Mouse (Mus musculus) embryo, embryonic 10.5 days (tissue): ENCODE data around the gene Pik3c2g.
"Not testable (repeated sequence)": the region's sequence is repeated elsewhere in the genome, so short reads cannot be mapped to it uniquely, and the experiment has no call there.

ENCODE experiments used
- DNase-seq: peaks from one replicate; pipeline ENCODE4 v3.0.0-alpha.2; 2015; ENCODE audit warnings: low spot score

Gene Pik3c2g

GRCm38 (mm10) chr6:139908997-139909669 lies 322.1 kb downstream of the Pik3c2g start:
- peak; percentile 26 for DNase-seq

GRCm38 (mm10) chr6:139928766-139929165 lies 341.7 kb downstream of the Pik3c2g start:
- no peak for DNase-seq

- DNase-seq = no peak
Measured at GRCm38 (mm10) chr6:139934861-139935260, 347.8 kb downstream of the Pik3c2g start.

- DNase-seq = not testable (repeated sequence)
Measured at GRCm38 (mm10) chr6:139937581-139937980, 350.6 kb downstream of the Pik3c2g start.

GRCm38 (mm10) chr6:139947106-139947879 lies 360.3 kb downstream of the Pik3c2g start:
- DNase-seq = no peak

GRCm38 (mm10) chr6:139953596-139953995 lies 366.6 kb downstream of the Pik3c2g start:
- DNase-seq = no peak

- DNase-seq = no peak
Measured at GRCm38 (mm10) chr6:139957531-139958241, 370.7 kb downstream of the Pik3c2g start.

- no peak for DNase-seq
Measured at GRCm38 (mm10) chr6:139963775-139964174, 376.8 kb downstream of the Pik3c2g start.

GRCm38 (mm10) chr6:139964895-139965294 lies 377.9 kb downstream of the Pik3c2g start:
- DNase-seq = no peak

GRCm38 (mm10) chr6:139966684-139967083 lies 379.7 kb downstream of the Pik3c2g start:
- peak; percentile 12 for DNase-seq

GRCm38 (mm10) chr6:139971608-139972298 lies 384.7 kb downstream of the Pik3c2g start:
- DNase-seq = no peak

- no peak for DNase-seq
Measured at GRCm38 (mm10) chr6:139974668-139975067, 387.6 kb downstream of the Pik3c2g start.

GRCm38 (mm10) chr6:139978114-139978513 lies 391.1 kb downstream of the Pik3c2g start:
- no peak for DNase-seq

- DNase-seq = no peak
Measured at GRCm38 (mm10) chr6:139981061-139981460, 394.0 kb downstream of the Pik3c2g start.

- no peak for DNase-seq
Measured at GRCm38 (mm10) chr6:139984069-139984468, 397.0 kb downstream of the Pik3c2g start.

- no peak for DNase-seq
Measured at GRCm38 (mm10) chr6:139986564-139986963, 399.5 kb downstream of the Pik3c2g start.

- no peak for DNase-seq
Measured at GRCm38 (mm10) chr6:139989075-139989474, 402.1 kb downstream of the Pik3c2g start.

- no peak for DNase-seq
Measured at GRCm38 (mm10) chr6:139989597-139989996, 402.6 kb downstream of the Pik3c2g start.

GRCm38 (mm10) chr6:140005181-140005580 lies 418.2 kb downstream of the Pik3c2g start:
- no peak for DNase-seq
